14 mouse cellular contexts compared by ENCODE assay signal in the genomic region with DNA sequence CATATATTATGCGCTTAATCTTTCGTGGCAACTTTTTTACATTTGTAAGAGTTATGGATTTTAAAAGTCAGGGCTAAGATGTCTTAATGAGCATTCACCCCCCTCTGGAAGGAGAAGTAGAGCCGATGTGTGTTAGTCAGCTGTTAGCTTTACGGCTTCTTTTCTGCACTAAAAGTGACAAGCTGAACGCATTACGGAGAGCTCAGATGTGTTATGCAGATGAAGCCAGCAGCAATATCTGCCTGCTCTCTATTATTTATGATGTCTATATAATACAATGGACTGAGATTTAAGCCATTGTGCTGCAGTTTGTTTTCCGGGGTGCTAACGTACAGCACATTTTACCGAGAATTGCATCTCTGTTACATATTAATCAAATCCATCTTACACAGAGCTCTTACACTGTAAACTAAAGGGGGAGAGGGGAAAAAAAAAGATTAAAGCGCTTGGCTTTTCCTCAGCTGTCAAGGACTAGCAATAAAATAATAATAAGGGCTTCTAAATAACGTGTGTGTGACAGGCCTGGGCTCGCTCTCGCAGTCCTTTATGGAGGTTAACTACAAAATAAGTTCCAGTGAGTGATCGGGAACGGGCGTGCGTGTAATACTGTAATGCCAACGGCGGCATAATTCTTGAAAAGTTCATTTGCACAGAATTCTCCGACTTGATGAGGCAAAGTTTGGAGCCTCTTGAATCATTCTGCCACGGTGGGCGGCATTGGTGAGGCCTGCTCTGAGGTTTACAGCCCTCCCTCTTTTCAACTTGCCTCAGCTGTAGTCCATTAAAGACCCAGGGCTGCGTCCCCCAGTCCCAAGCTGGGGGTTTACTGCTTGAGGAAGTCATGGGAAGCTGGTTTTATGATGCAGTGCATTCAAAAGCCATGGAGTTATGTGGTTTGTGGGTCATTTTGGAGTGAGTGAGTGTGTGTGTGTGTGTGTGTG.
DNase-seq lines count a peak whose midpoint lies in the region; ATAC-seq and TF ChIP-seq lines count a peak whose summit lies in the region.
"Had no signal": no experiment of that assay in that cellular context is flagged by ENCODE, and none has a peak within 500 bp of the region (broad histone marks: within the 10 kb centered on the region; RNA-seq: fewer than 3 reads in every experiment).

No protein-coding gene starts in this region.

- DNase-seq in kidney, postnatal 0 days (ENCODE audit: low spot score), result peak; percentile 80
- DNase-seq in kidney, postnatal 36 days, result no peak
- peak; percentile 83 for DNase-seq in limb, embryonic 11.5 days (ENCODE audit: low spot score)
- no peak for DNase-seq in gastrocnemius, adult 8-10 months (ENCODE audit: low spot score in 2 of 2)
- no peak for DNase-seq in frontal cortex, adult 2 months (ENCODE audit: extremely low spot score in 1 of 2, low spot score in 1 of 2)
- DNase-seq: adrenal gland, postnatal 10 days; cerebellum, adult 11 months; gastrocnemius, postnatal 14 days; layer of hippocampus, postnatal 36 days; thymus, postnatal 36 days had no signal

- TF ChIP-seq CTCF in kidney, postnatal 0 days (IDR thresholded peaks at IDR 0.05; ENCODE audit: low read depth), result no peak

- no peak overlapping the region for H3K4me3 ChIP-seq in kidney, postnatal 0 days (replicated peaks; ENCODE audit: low read depth, low read length)
- no peak overlapping the region for H3K4me3 ChIP-seq in forebrain, embryonic 15.5 days
- no peak overlapping the region for H3K4me3 ChIP-seq in limb, embryonic 11.5 days (ENCODE audit: low read depth, low read length)
- no peak overlapping the region for H3K4me3 ChIP-seq in neural tube, embryonic 15.5 days (replicated peaks)
- H3K4me3 ChIP-seq: heart, embryonic 13.5 days had no signal

- H3K9ac ChIP-seq in kidney, postnatal 0 days (ENCODE audit: low read depth, low read length), result no peak overlapping the region
- peak overlapping the region; percentile 13; the same call in 1 of the 2 replicates for H3K9ac ChIP-seq in forebrain, embryonic 15.5 days (replicated peaks)
- H3K9ac ChIP-seq in limb, embryonic 11.5 days (ENCODE audit: low read length), result no peak overlapping the region
- H3K9ac ChIP-seq in neural tube, embryonic 15.5 days (replicated peaks), result 0 out of 2 replicates have a peak overlapping the region, but pooled peaks have one; percentile 20
- H3K9ac ChIP-seq: heart, embryonic 13.5 days had no signal

- peaks cover 26% of the 10 kb centered on the region for H3K4me1 ChIP-seq in kidney, postnatal 0 days (replicated peaks; ENCODE audit: insufficient read depth, low read length)
- peaks cover 36% of the 10 kb centered on the region for H3K4me1 ChIP-seq in forebrain, embryonic 15.5 days
- H3K4me1 ChIP-seq in limb, embryonic 11.5 days (ENCODE audit: control insufficient read depth, insufficient read depth, low read length), result peaks cover 46% of the 10 kb centered on the region
- peaks cover 75% of the 10 kb centered on the region for H3K4me1 ChIP-seq in neural tube, embryonic 15.5 days

- peak overlapping the region; percentile 36 for H3K4me2 ChIP-seq in kidney, postnatal 0 days (ENCODE audit: low read length)
- no peak overlapping the region; the same call in 1 of the 2 replicates for H3K4me2 ChIP-seq in forebrain, embryonic 15.5 days (replicated peaks)
- H3K4me2 ChIP-seq in limb, embryonic 11.5 days (ENCODE audit: low read depth, severe bottlenecking), result peak overlapping the region; percentile 32
- H3K4me2 ChIP-seq in neural tube, embryonic 15.5 days, result peak overlapping the region; percentile 22
- H3K4me2 ChIP-seq: heart, embryonic 13.5 days had no signal

- H3K36me3 ChIP-seq in kidney, postnatal 0 days (ENCODE audit: insufficient read depth, low read length), result no peaks in the 10 kb centered on the region
- H3K36me3 ChIP-seq in forebrain, embryonic 15.5 days, result no peaks in the 10 kb centered on the region
- no peaks in the 10 kb centered on the region for H3K36me3 ChIP-seq in limb, embryonic 11.5 days (ENCODE audit: control insufficient read depth, insufficient read depth, low read length)
- H3K36me3 ChIP-seq in neural tube, embryonic 15.5 days, result no peaks in the 10 kb centered on the region
- H3K36me3 ChIP-seq: heart, embryonic 13.5 days had no signal

- WGBS in kidney, postnatal 0 days, result 18% methylated on average over 23 of the region's 23 CpGs
- 37% methylated on average over 23 of the region's 23 CpGs for WGBS in forebrain, embryonic 15.5 days
- 11% methylated on average over 23 of the region's 23 CpGs for WGBS in limb, embryonic 11.5 days
- 12% methylated on average over 23 of the region's 23 CpGs for WGBS in neural tube, embryonic 15.5 days

- H3K9me3 ChIP-seq in kidney, postnatal 0 days (replicated peaks; ENCODE audit: low read length), result no peaks in the 10 kb centered on the region
- H3K9me3 ChIP-seq in forebrain, embryonic 15.5 days, result no peaks in the 10 kb centered on the region
- H3K9me3 ChIP-seq in limb, embryonic 11.5 days (ENCODE audit: control insufficient read depth, low read length), result no peaks in the 10 kb centered on the region
- H3K9me3 ChIP-seq in neural tube, embryonic 15.5 days (replicated peaks), result no peaks in the 10 kb centered on the region
- H3K9me3 ChIP-seq: heart, embryonic 13.5 days had no signal

- no peak overlapping the region for H3K27ac ChIP-seq in kidney, postnatal 0 days
- peak overlapping the region; percentile 38 for H3K27ac ChIP-seq in forebrain, embryonic 15.5 days (replicated peaks)
- no peak overlapping the region; the same call in 1 of the 2 replicates for H3K27ac ChIP-seq in limb, embryonic 11.5 days (replicated peaks; ENCODE audit: low read depth, low read length)
- H3K27ac ChIP-seq in neural tube, embryonic 15.5 days (replicated peaks), result peak overlapping the region; percentile 46
- H3K27ac ChIP-seq: heart, embryonic 13.5 days; hindbrain, postnatal 0 days had no signal

- no peaks in the 10 kb centered on the region for H3K27me3 ChIP-seq in kidney, postnatal 0 days (ENCODE audit: insufficient read depth, low read length)
- no peaks in the 10 kb centered on the region for H3K27me3 ChIP-seq in forebrain, embryonic 15.5 days
- H3K27me3 ChIP-seq in limb, embryonic 11.5 days (ENCODE audit: control insufficient read depth, insufficient read depth, low read length), result no peaks in the 10 kb centered on the region; the same call in 1 of the 2 replicates
- H3K27me3 ChIP-seq in neural tube, embryonic 15.5 days (replicated peaks), result 0 out of 2 replicates have a peak, but pooled peaks cover 3% of the 10 kb centered on the region

- no peak for ATAC-seq in kidney, postnatal 0 days (replicated peaks; ENCODE audit: low FRiP score, low read depth)
- ATAC-seq in forebrain, embryonic 15.5 days (replicated peaks), result no peak
- 0 out of 2 replicates have a peak, but pooled peaks have one; percentile 63 for ATAC-seq in limb, embryonic 11.5 days (ENCODE audit: insufficient number of reproducible peaks, low FRiP score, low TSS enrichment, low read depth)
- peak; percentile 27; the same call in 1 of the 2 replicates for ATAC-seq in neural tube, embryonic 15.5 days (ENCODE audit: low FRiP score)
- ATAC-seq: hindbrain, postnatal 0 days had no signal

Comparison
In these comparisons a context has a peak if more than half of its experiments do, and no peak if none do; other contexts are left out.
1. DNase-seq: peak in kidney, postnatal 0 days (single experiment) and limb, embryonic 11.5 days (single experiment); none in kidney, postnatal 36 days (0 of 2), gastrocnemius, adult 8-10 months (0 of 2) and frontal cortex, adult 2 months (0 of 2).
2. ATAC-seq: peak in limb, embryonic 11.5 days (single experiment) and neural tube, embryonic 15.5 days (single experiment); none in kidney, postnatal 0 days (single experiment) and forebrain, embryonic 15.5 days (single experiment).
3. H3K27ac ChIP-seq: peak in forebrain, embryonic 15.5 days (single experiment) and neural tube, embryonic 15.5 days (single experiment); none in kidney, postnatal 0 days (single experiment) and limb, embryonic 11.5 days (single experiment).
4. H3K9ac ChIP-seq: peak in forebrain, embryonic 15.5 days (single experiment) and neural tube, embryonic 15.5 days (single experiment); none in kidney, postnatal 0 days (single experiment) and limb, embryonic 11.5 days (single experiment).